Mouse (Mus musculus): ENCODE data around the gene H1f0. TPM values are rescaled to one million over a fixed set of nuclear protein-coding genes. Genes with fewer than 3 reads are reported as not detected.

Gene H1f0
- polyA plus RNA-seq, 1 experiment from 2014 or later, result 160 TPM

- DNase-seq (ENCODE audit: low spot score) (no peak), ATAC-seq (replicated peaks; ENCODE audit: low FRiP score, low TSS enrichment, low read depth) (no peak)
- Histone ChIP-seq H3K9ac (ENCODE audit: low read length) (no peak overlapping the region), H3K4me1 (replicated peaks; ENCODE audit: control insufficient read depth, insufficient read depth, low read length) (peaks cover 14% of the 10 kb centered on the region; the same call in 1 of the 2 replicates), H3K4me2 (ENCODE audit: low read length) (no peak overlapping the region), H3K27me3 (replicated peaks; ENCODE audit: control insufficient read depth, insufficient read depth, low read length) (peaks cover 26% of the 10 kb centered on the region), H3K36me3 (ENCODE audit: control insufficient read depth, insufficient read depth, low read length) (peaks cover 19% of the 10 kb centered on the region), H3K9me3 (ENCODE audit: control insufficient read depth, low read length) (no peaks in the 10 kb centered on the region), H3K27ac (ENCODE audit: low read depth) (no peak overlapping the region), H3K4me3 (ENCODE audit: low read depth, low read length) (no peak overlapping the region)
- WGBS, result 70% methylated on average over 10 of the region's 10 CpGs
Measured at GRCm38 (mm10) chr15:79038331-79038730, 10.1 kb downstream of the H1f0 start.

GRCm38 (mm10) chr15:79038853-79039252, 10.6 kb downstream of the H1f0 start:
- peak; percentile 83 for DNase-seq (ENCODE audit: low spot score)
- no peak overlapping the region for H3K4me2 ChIP-seq (ENCODE audit: low read length)
- 23% methylated on average over 7 of the region's 7 CpGs for WGBS
- no peaks in the 10 kb centered on the region for H3K9me3 ChIP-seq (ENCODE audit: control insufficient read depth, low read length)
- no peak overlapping the region for H3K27ac ChIP-seq (ENCODE audit: low read depth)
- H3K4me3 ChIP-seq (ENCODE audit: low read depth, low read length), result no peak overlapping the region
- H3K9ac ChIP-seq (ENCODE audit: low read length), result no peak overlapping the region
- peaks cover 31% of the 10 kb centered on the region for H3K27me3 ChIP-seq (replicated peaks; ENCODE audit: control insufficient read depth, insufficient read depth, low read length)
- H3K4me1 ChIP-seq (replicated peaks; ENCODE audit: control insufficient read depth, insufficient read depth, low read length), result peaks cover 14% of the 10 kb centered on the region; the same call in 1 of the 2 replicates
- ATAC-seq (replicated peaks; ENCODE audit: low FRiP score, low TSS enrichment, low read depth), result 0 out of 2 replicates have a peak, but pooled peaks have one; percentile 33
- peaks cover 19% of the 10 kb centered on the region for H3K36me3 ChIP-seq (ENCODE audit: control insufficient read depth, insufficient read depth, low read length)

- no peak for ATAC-seq (replicated peaks; ENCODE audit: low FRiP score, low TSS enrichment, low read depth)
- Histone ChIP-seq H3K9ac (ENCODE audit: low read length) (peak overlapping the region; percentile 14), H3K27me3 (replicated peaks; ENCODE audit: control insufficient read depth, insufficient read depth, low read length) (peaks cover 33% of the 10 kb centered on the region), H3K36me3 (ENCODE audit: control insufficient read depth, insufficient read depth, low read length) (peaks cover 15% of the 10 kb centered on the region), H3K9me3 (ENCODE audit: control insufficient read depth, low read length) (no peaks in the 10 kb centered on the region), H3K4me3 (ENCODE audit: low read depth, low read length) (peak overlapping the region; percentile 24), H3K4me1 (replicated peaks; ENCODE audit: control insufficient read depth, insufficient read depth, low read length) (peaks cover 14% of the 10 kb centered on the region; the same call in 1 of the 2 replicates), H3K4me2 (ENCODE audit: low read length) (peak overlapping the region; percentile 49), H3K27ac (ENCODE audit: low read depth) (no peak overlapping the region)
- peak; percentile 80 for DNase-seq (ENCODE audit: low spot score)
- 16% methylated on average over 24 of the region's 24 CpGs for WGBS
Measured at GRCm38 (mm10) chr15:79040501-79041416, 12.5 kb downstream of the H1f0 start.

GRCm38 (mm10) chr15:79041585-79041984, 13.3 kb downstream of the H1f0 start, which contains the start of gene Galr3:
Galr3 (plus strand) TSS chr15:79041885.
- no peaks in the 10 kb centered on the region for H3K9me3 ChIP-seq (ENCODE audit: control insufficient read depth, low read length)
- peaks cover 8% of the 10 kb centered on the region; the same call in 1 of the 2 replicates for H3K36me3 ChIP-seq (ENCODE audit: control insufficient read depth, insufficient read depth, low read length)
- DNase-seq (ENCODE audit: low spot score), result no peak
- H3K4me1 ChIP-seq (replicated peaks; ENCODE audit: control insufficient read depth, insufficient read depth, low read length), result peaks cover 14% of the 10 kb centered on the region; the same call in 1 of the 2 replicates
- peak within 1 kb of the TSS; percentile 48 for H3K4me3 ChIP-seq (ENCODE audit: low read depth, low read length)
- H3K4me2 ChIP-seq (ENCODE audit: low read length), result peak within 1 kb of the TSS; percentile 95
- H3K27ac ChIP-seq (ENCODE audit: low read depth), result no peak within 1 kb of the TSS
- no peak for ATAC-seq (replicated peaks; ENCODE audit: low FRiP score, low TSS enrichment, low read depth)
- peaks cover 33% of the 10 kb centered on the region for H3K27me3 ChIP-seq (replicated peaks; ENCODE audit: control insufficient read depth, insufficient read depth, low read length)
- 78% methylated on average over 6 of the region's 6 CpGs for WGBS
- H3K9ac ChIP-seq (ENCODE audit: low read length), result peak within 1 kb of the TSS; percentile 51

GRCm38 (mm10) chr15:79042721-79043491, 14.7 kb downstream of the H1f0 start:
- Histone ChIP-seq H3K27ac (ENCODE audit: low read depth) (no peak overlapping the region; the same call in 1 of the 2 replicates), H3K9ac (ENCODE audit: low read length) (peak overlapping the region; percentile 51), H3K4me3 (ENCODE audit: low read depth, low read length) (peak overlapping the region; percentile 48), H3K4me2 (ENCODE audit: low read length) (peak overlapping the region; percentile 95), H3K27me3 (replicated peaks; ENCODE audit: control insufficient read depth, insufficient read depth, low read length) (peaks cover 33% of the 10 kb centered on the region), H3K9me3 (ENCODE audit: control insufficient read depth, low read length) (no peaks in the 10 kb centered on the region), H3K4me1 (replicated peaks; ENCODE audit: control insufficient read depth, insufficient read depth, low read length) (peaks cover 14% of the 10 kb centered on the region; the same call in 1 of the 2 replicates), H3K36me3 (ENCODE audit: control insufficient read depth, insufficient read depth, low read length) (no peaks in the 10 kb centered on the region)
- WGBS, result 1% methylated on average over 99 of the region's 105 CpGs
- ATAC-seq (replicated peaks; ENCODE audit: low FRiP score, low TSS enrichment, low read depth), result no peak
- DNase-seq (ENCODE audit: low spot score), result peak; percentile 72

- peaks cover 33% of the 10 kb centered on the region for H3K27me3 ChIP-seq (replicated peaks; ENCODE audit: control insufficient read depth, insufficient read depth, low read length)
- H3K27ac ChIP-seq (ENCODE audit: low read depth), result peak overlapping the region; percentile 17; the same call in 1 of the 2 replicates
Measured at GRCm38 (mm10) chr15:79044837-79045236, 16.6 kb downstream of the H1f0 start.

GRCm38 (mm10) chr15:79048186-79048585, 19.9 kb downstream of the H1f0 start:
- ATAC-seq (replicated peaks; ENCODE audit: low FRiP score, low TSS enrichment, low read depth) (no peak), DNase-seq (ENCODE audit: low spot score) (no peak)
- Histone ChIP-seq H3K9me3 (ENCODE audit: control insufficient read depth, low read length) (no peaks in the 10 kb centered on the region), H3K36me3 (ENCODE audit: control insufficient read depth, insufficient read depth, low read length) (peaks cover 1% of the 10 kb centered on the region; the same call in 1 of the 2 replicates), H3K27me3 (replicated peaks; ENCODE audit: control insufficient read depth, insufficient read depth, low read length) (peaks cover 9% of the 10 kb centered on the region), H3K4me3 (ENCODE audit: low read depth, low read length) (no peak overlapping the region), H3K4me1 (replicated peaks; ENCODE audit: control insufficient read depth, insufficient read depth, low read length) (peaks cover 10% of the 10 kb centered on the region; the same call in 1 of the 2 replicates), H3K9ac (ENCODE audit: low read length) (no peak overlapping the region), H3K27ac (ENCODE audit: low read depth) (no peak overlapping the region), H3K4me2 (ENCODE audit: low read length) (no peak overlapping the region)
- WGBS, result 51% methylated on average over 4 of the region's 4 CpGs

More at GRCm38 (mm10) chr15:79044837-79045236, 16.6 kb downstream of the H1f0 start:
- Histone ChIP-seq H3K9me3 (ENCODE audit: control insufficient read depth, low read length) (no peaks in the 10 kb centered on the region), H3K36me3 (ENCODE audit: control insufficient read depth, insufficient read depth, low read length) (no peaks in the 10 kb centered on the region), H3K4me3 (ENCODE audit: low read depth, low read length) (no peak overlapping the region), H3K4me1 (replicated peaks; ENCODE audit: control insufficient read depth, insufficient read depth, low read length) (peaks cover 14% of the 10 kb centered on the region; the same call in 1 of the 2 replicates), H3K4me2 (ENCODE audit: low read length) (no peak overlapping the region), H3K9ac (ENCODE audit: low read length) (no peak overlapping the region)
- DNase-seq (ENCODE audit: low spot score) (no peak), ATAC-seq (replicated peaks; ENCODE audit: low FRiP score, low TSS enrichment, low read depth) (peak; percentile 48)
- WGBS, result 7% methylated on average over 4 of the region's 4 CpGs

- Histone ChIP-seq H3K9me3 (ENCODE audit: control insufficient read depth, low read length) (no peaks in the 10 kb centered on the region), H3K36me3 (ENCODE audit: control insufficient read depth, insufficient read depth, low read length) (peaks cover 23% of the 10 kb centered on the region), H3K27me3 (replicated peaks; ENCODE audit: control insufficient read depth, insufficient read depth, low read length) (no peaks in the 10 kb centered on the region), H3K4me2 (ENCODE audit: low read length) (no peak overlapping the region), H3K4me3 (ENCODE audit: low read depth, low read length) (no peak overlapping the region), H3K9ac (ENCODE audit: low read length) (no peak overlapping the region), H3K4me1 (replicated peaks; ENCODE audit: control insufficient read depth, insufficient read depth, low read length) (peaks cover 10% of the 10 kb centered on the region; the same call in 1 of the 2 replicates), H3K27ac (ENCODE audit: low read depth) (no peak overlapping the region)
- peak; percentile 34; the same call in 1 of the 2 replicates for ATAC-seq (replicated peaks; ENCODE audit: low FRiP score, low TSS enrichment, low read depth)
- DNase-seq (ENCODE audit: low spot score), result no peak
- 53% methylated on average over 9 of the region's 9 CpGs for WGBS
Measured at GRCm38 (mm10) chr15:79050160-79050845, 22.1 kb downstream of the H1f0 start.

Measured in intestine, embryonic 14.5 days (tissue).